Mouse (Mus musculus) CH12.LX (cell line): ENCODE measurements around the gene Mpp2. TPM values are rescaled to one million over a fixed set of nuclear protein-coding genes. Genes with fewer than 3 reads are reported as not detected.

Source experiments
- DNase-seq: peaks from one replicate; pipeline ENCODE4 v3.0.0-alpha.2; 2013; ENCODE audit errors: extremely low read depth
- H3K27ac ChIP-seq: 2 replicates; pipeline ENCODE4 v1.5.1; 2012; ENCODE audit warnings: low read depth, mild to moderate bottlenecking, control low read depth, moderate library complexity; ENCODE audit not compliant: insufficient read depth
- H3K27me3 ChIP-seq: replicated peaks from 2 replicates; pipeline ENCODE3; 2012; ENCODE audit warnings: inconsistent platforms
- H3K36me3 ChIP-seq, 2 experiments: replicated peaks in 1 of 2; 2 replicates each; pipeline versions ENCODE3 to v1.6.1; 2012; ENCODE audit warnings: inconsistent platforms in 1 of 2, low read length in 1 of 2, mild to moderate bottlenecking in 1 of 2, mixed read lengths in 1 of 2, moderate library complexity in 1 of 2; ENCODE audit not compliant: control insufficient read depth in 1 of 2, insufficient read depth in 1 of 2
- H3K4me1 ChIP-seq, 2 experiments: 2 replicates each; pipeline ENCODE4 v1.6.1; 2012; ENCODE audit warnings: inconsistent platforms in 1 of 2, moderate library complexity in 1 of 2; ENCODE audit not compliant: insufficient read depth in 2 of 2, control insufficient read depth in 1 of 2
- H3K4me2 ChIP-seq: 2 replicates; pipeline ENCODE4 v1.6.1; 2012; ENCODE audit warnings: low read depth, mild to moderate bottlenecking, control low read depth; ENCODE audit not compliant: poor library complexity, insufficient read depth, severe bottlenecking
- H3K4me3 ChIP-seq, 3 experiments: fragments of 150-350 bp in 1 of 3; sonication (generic) in 1 of 3; replicated peaks in 1 of 3; 2 replicates each; pipeline versions ENCODE3 to v1.5.1; 2011 to 2012; ENCODE audit warnings: low read depth in 2 of 3, low read length in 2 of 3, mild to moderate bottlenecking in 2 of 3, moderate library complexity in 2 of 3, control low read depth in 1 of 3, improper control_type of control experiment in 1 of 3, inconsistent platforms in 1 of 3, mixed read lengths in 1 of 3; ENCODE audit not compliant: poor library complexity in 1 of 3
- H3K79me2 ChIP-seq: replicated peaks from 2 replicates; pipeline ENCODE4 v1.6.1; 2012; ENCODE audit warnings: mild to moderate bottlenecking, moderate library complexity; ENCODE audit not compliant: control insufficient read depth, poor library complexity, insufficient read depth, severe bottlenecking; ENCODE audit errors: extremely low read depth
- H3K9ac ChIP-seq: 2 replicates; pipeline ENCODE4 v1.6.1; 2012; ENCODE audit warnings: low read depth, mild to moderate bottlenecking, control low read depth, moderate library complexity; ENCODE audit not compliant: insufficient read depth
- H3K9me3 ChIP-seq: replicated peaks from 2 replicates; pipeline ENCODE3; 2012; ENCODE audit warnings: low read length, inconsistent platforms, mixed read lengths
- BHLHE40 ChIP-seq: IDR thresholded peaks from 2 replicates; pipeline ENCODE4 v1.6.1; 2011; ENCODE audit warnings: mild to moderate bottlenecking, low read depth, low read length, improper control_type of control experiment
- CHD1 ChIP-seq: IDR thresholded peaks from 2 replicates; pipeline ENCODE4 v1.6.1; 2012; ENCODE audit warnings: low read depth, low read length, improper control_type of control experiment, inconsistent platforms
- CHD2 ChIP-seq: IDR thresholded peaks from 2 replicates; pipeline ENCODE4 v1.6.1; 2011; ENCODE audit warnings: low read length, improper control_type of control experiment
- CTCF ChIP-seq, 2 experiments: IDR thresholded peaks in 1 of 2; conservative IDR thresholded peaks in 1 of 2; 2 replicates each; pipeline ENCODE4 v1.5.1; 2011 to 2012; ENCODE audit warnings: low read depth in 2 of 2, low read length in 2 of 2, improper control_type of control experiment in 1 of 2, inconsistent platforms in 1 of 2, mild to moderate bottlenecking in 1 of 2, moderate library complexity in 1 of 2
- E2F4 ChIP-seq: IDR thresholded peaks from 2 replicates; pipeline ENCODE4 v1.6.1; 2011; ENCODE audit warnings: low read depth, low read length, improper control_type of control experiment; ENCODE audit not compliant: insufficient replicate concordance
- ELF1 ChIP-seq: IDR thresholded peaks from 2 replicates; pipeline ENCODE4 v1.6.1; 2014; ENCODE audit warnings: low read depth, mild to moderate bottlenecking, inconsistent platforms, low read length, improper control_type of control experiment
- EP300 ChIP-seq: IDR thresholded peaks from 2 replicates; pipeline ENCODE4 v1.6.1; 2011; ENCODE audit warnings: low read length, improper control_type of control experiment
- ETS1 ChIP-seq: conservative IDR thresholded peaks from 2 replicates; pipeline ENCODE4 v1.6.1; 2012; ENCODE audit warnings: low read depth, mild to moderate bottlenecking, inconsistent platforms, low read length, improper control_type of control experiment, moderate library complexity
- GABPA ChIP-seq: IDR thresholded peaks from 2 replicates; pipeline ENCODE4 v1.6.1; 2012; ENCODE audit warnings: low read depth, low read length, improper control_type of control experiment, inconsistent platforms; ENCODE audit not compliant: insufficient replicate concordance
- HCFC1 ChIP-seq: IDR thresholded peaks from 2 replicates; pipeline ENCODE4 v1.6.1; 2012; ENCODE audit warnings: low read depth, mild to moderate bottlenecking, inconsistent platforms, low read length, improper control_type of control experiment
- IRF4 ChIP-seq: IDR thresholded peaks from 2 replicates; pipeline ENCODE4 v1.6.1; 2014; ENCODE audit warnings: low read depth, mild to moderate bottlenecking, inconsistent platforms, low read length, improper control_type of control experiment
- JUN ChIP-seq: IDR thresholded peaks from 2 replicates; pipeline ENCODE4 v1.6.1; 2011; ENCODE audit warnings: low read depth, mild to moderate bottlenecking, low read length, improper control_type of control experiment, moderate library complexity; ENCODE audit not compliant: insufficient read depth
- JUND ChIP-seq: conservative IDR thresholded peaks from 2 replicates; pipeline ENCODE4 v1.6.1; 2011; ENCODE audit warnings: low read depth, low read length, improper control_type of control experiment
- KAT2A ChIP-seq: IDR thresholded peaks from 2 replicates; pipeline ENCODE4 v1.6.1; 2012; ENCODE audit warnings: low read length, improper control_type of control experiment, inconsistent platforms; ENCODE audit not compliant: insufficient replicate concordance
- MAFK ChIP-seq: IDR thresholded peaks from 2 replicates; pipeline ENCODE4 v1.6.1; 2011; ENCODE audit warnings: low read length, improper control_type of control experiment; ENCODE audit not compliant: insufficient replicate concordance
- MAX ChIP-seq: IDR thresholded peaks from 2 replicates; pipeline ENCODE4 v1.6.1; 2011; ENCODE audit warnings: low read length, improper control_type of control experiment
- MAZ ChIP-seq: IDR thresholded peaks from 2 replicates; pipeline ENCODE4 v1.6.1; 2012; ENCODE audit warnings: low read depth, mild to moderate bottlenecking, inconsistent platforms, low read length, improper control_type of control experiment, moderate library complexity
- MEF2A ChIP-seq: IDR thresholded peaks from 2 replicates; pipeline ENCODE4 v1.6.1; 2014; ENCODE audit warnings: low read depth, mild to moderate bottlenecking, inconsistent platforms, low read length, improper control_type of control experiment, borderline replicate concordance
- MXI1 ChIP-seq: IDR thresholded peaks from 2 replicates; pipeline ENCODE4 v1.6.1; 2011; ENCODE audit warnings: mild to moderate bottlenecking, low read depth, low read length, improper control_type of control experiment
- MYC ChIP-seq: IDR thresholded peaks from 2 replicates; pipeline ENCODE4 v1.6.1; 2011; ENCODE audit warnings: low read depth, mild to moderate bottlenecking, improper control_type of control experiment, low read length
- NELFE ChIP-seq: IDR thresholded peaks from 2 replicates; pipeline ENCODE4 v1.6.1; 2011; ENCODE audit warnings: low read depth, low read length, improper control_type of control experiment
- PAX5 ChIP-seq: IDR thresholded peaks from 2 replicates; pipeline ENCODE4 v1.6.1; 2012; ENCODE audit warnings: low read length, inconsistent platforms, mixed read lengths
- POLR2A ChIP-seq: IDR thresholded peaks from 2 replicates; pipeline ENCODE4 v1.6.1; 2011; ENCODE audit warnings: low read depth, mild to moderate bottlenecking, improper control_type of control experiment, low read length
- POLR2AphosphoS2 ChIP-seq: IDR thresholded peaks from 2 replicates; pipeline ENCODE4 v1.6.1; 2011; ENCODE audit warnings: low read depth, low read length, improper control_type of control experiment
- RAD21 ChIP-seq: IDR thresholded peaks from 2 replicates; pipeline ENCODE4 v1.6.1; 2011; ENCODE audit warnings: low read depth, mild to moderate bottlenecking, low read length, improper control_type of control experiment, moderate library complexity
- RCOR1 ChIP-seq: conservative IDR thresholded peaks from 2 replicates; pipeline ENCODE4 v1.6.1; 2012; ENCODE audit warnings: low read depth, mild to moderate bottlenecking, inconsistent platforms, low read length, improper control_type of control experiment
- SIN3A ChIP-seq: IDR thresholded peaks from 2 replicates; pipeline ENCODE4 v1.6.1; 2012; ENCODE audit warnings: low read length, improper control_type of control experiment, inconsistent platforms
- SMC3 ChIP-seq: IDR thresholded peaks from 2 replicates; pipeline ENCODE4 v1.6.1; 2011; ENCODE audit warnings: low read depth, low read length, improper control_type of control experiment
- TBP ChIP-seq: conservative IDR thresholded peaks from 2 replicates; pipeline ENCODE4 v1.6.1; 2011; ENCODE audit warnings: low read depth, low read length, improper control_type of control experiment
- TCF12 ChIP-seq: IDR thresholded peaks from 2 replicates; pipeline ENCODE4 v1.6.1; 2014; ENCODE audit warnings: low read depth, mild to moderate bottlenecking, inconsistent platforms, low read length, improper control_type of control experiment
- UBTF ChIP-seq: IDR thresholded peaks from 2 replicates; pipeline ENCODE4 v1.6.1; 2012; ENCODE audit warnings: low read depth, mild to moderate bottlenecking, inconsistent platforms, low read length, improper control_type of control experiment, moderate library complexity
- USF1 ChIP-seq: IDR thresholded peaks from 2 replicates; pipeline ENCODE4 v1.6.1; 2014; ENCODE audit warnings: low read depth, mild to moderate bottlenecking, inconsistent platforms, low read length, improper control_type of control experiment
- USF2 ChIP-seq: conservative IDR thresholded peaks from 2 replicates; pipeline ENCODE4 v1.6.1; 2011; ENCODE audit warnings: low read depth, low read length, improper control_type of control experiment
- ZC3H11A ChIP-seq: IDR thresholded peaks from 2 replicates; pipeline ENCODE4 v1.6.1; 2012; ENCODE audit warnings: low read depth, mild to moderate bottlenecking, inconsistent platforms, low read length, improper control_type of control experiment
- ZKSCAN1 ChIP-seq: IDR thresholded peaks from 2 replicates; pipeline ENCODE4 v1.6.1; 2012; ENCODE audit warnings: low read depth, inconsistent platforms, low read length, improper control_type of control experiment, borderline replicate concordance
- ZMIZ1 ChIP-seq: IDR thresholded peaks from 2 replicates; pipeline ENCODE4 v1.6.1; 2012; ENCODE audit warnings: low read depth, mild to moderate bottlenecking, inconsistent platforms, low read length, improper control_type of control experiment
- ZNF384 ChIP-seq: IDR thresholded peaks from 2 replicates; pipeline ENCODE4 v1.6.1; 2012; ENCODE audit warnings: low read depth, low read length, improper control_type of control experiment, inconsistent platforms
- dilution Hi-C: fragments of 300-500 bp; cut with MboI; formaldehyde crosslinking; loops from 2 replicates; pipeline ENCODE4 v1.14.3; 2020; ENCODE audit warnings: low sequenced_read_pairs; ENCODE audit not compliant: extremely low pct_unique_long_range_greater_than_20kb, extremely low pct_ligation_motif_present
- in situ Hi-C: fragments of 300-500 bp; cut with MboI; formaldehyde crosslinking; loops from 3 replicates; pipeline ENCODE4 v1.14.3; 2019; ENCODE audit warnings: low sequenced_read_pairs, low pct_ligation_motif_present, low pct_unique_long_range_greater_than_20kb, mixed read lengths
- polyA plus RNA-seq: library from polyadenylated mRNA; unstranded; fragments of >175 nt; gene quantifications from 2 replicates; pipeline ENCODE4 v1.2.1, GENCODE M21; 2012; ENCODE audit warnings: low read depth; ENCODE audit not compliant: insufficient read length
- total RNA-seq, 2 experiments: library from RNA; depleted of rRNA; stranded (reverse); fragments of 300-350 nt in 1 of 2; fragments of >200 nt in 1 of 2; gene quantifications; 2 replicates each; pipeline ENCODE4 v1.2.3; 2012 to 2014

Mpp2 gene
- 1.4 and 3.1 TPM in 2 replicates for total RNA-seq (2012; rRNA removed)
- 0.35 and 0.46 TPM in 2 replicates for total RNA-seq (2014; rRNA removed)
- 0.76 and 0.83 TPM in 2 replicates for polyA plus RNA-seq

DNA sequence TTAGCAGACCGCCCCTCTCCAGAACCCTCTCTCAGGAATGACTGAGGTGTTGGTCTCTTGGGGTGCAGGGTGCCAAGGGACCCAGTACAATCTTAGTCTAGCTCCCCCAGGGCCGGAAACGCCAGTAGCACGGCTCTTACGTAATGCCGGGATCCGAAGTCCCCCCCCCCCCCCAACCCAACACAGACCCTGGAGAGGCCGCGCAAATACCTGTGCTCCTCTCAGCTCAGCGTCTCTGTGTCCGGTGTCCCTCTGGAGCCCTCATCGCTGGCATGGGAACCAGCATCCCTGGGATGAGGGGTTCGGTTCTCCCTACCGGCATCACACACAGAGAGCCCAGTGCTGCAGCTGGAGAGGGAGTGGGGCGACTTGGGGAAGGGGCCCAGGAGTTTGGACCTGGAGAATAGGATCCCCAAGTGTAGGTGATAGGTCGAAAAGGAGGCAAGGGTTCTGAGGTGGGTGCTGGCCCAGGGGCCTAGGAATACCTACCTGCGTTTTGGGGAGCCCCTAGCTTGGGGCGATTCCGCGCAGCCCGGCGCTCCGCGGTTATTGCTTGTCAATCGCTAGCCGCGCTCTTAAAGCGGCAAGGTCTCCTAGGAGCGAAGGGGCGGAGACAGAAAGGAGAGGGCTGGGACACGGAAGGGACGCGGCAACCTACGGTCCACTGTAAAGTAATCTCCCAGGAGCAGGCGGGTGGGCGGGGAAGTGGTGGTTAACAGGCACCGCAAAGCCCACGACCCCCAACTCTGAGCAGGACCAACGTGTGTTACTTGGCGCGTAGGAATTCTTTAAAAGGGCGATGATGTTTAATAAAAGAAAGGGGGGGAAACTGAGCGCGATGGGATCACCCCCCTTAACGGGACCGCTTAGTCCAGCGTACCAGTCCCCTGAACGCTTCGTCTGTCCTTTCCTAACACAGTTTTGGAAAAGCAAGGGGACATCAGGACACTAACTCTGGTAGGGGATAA is at the start of gene Mpp2:
Mpp2 (minus strand) TSS at position 585 of the 968 bp plus-strand sequence.
- in situ Hi-C loops (no loop called here), dilution Hi-C loops (no loop called here)
- H3K4me1 ChIP-seq, result peaks cover 3 to 31% of the 10 kb centered on the region in 2 experiments; a peak in 3 of 4 replicates
- peak within 1 kb of the TSS; percentile 30 for H3K9ac ChIP-seq
- no peaks in the 10 kb centered on the region for H3K79me2 ChIP-seq
- H3K36me3 ChIP-seq, result no peaks in the 10 kb centered on the region
- H3K27ac ChIP-seq, result no peak within 1 kb of the TSS
- peak within 1 kb of the TSS; percentile 98 for H3K4me2 ChIP-seq
- H3K9me3 ChIP-seq, result peaks cover 13% of the 10 kb centered on the region
- H3K4me3 ChIP-seq, result peak within 1 kb of the TSS; percentile 36 to 69 (median 63)
- DNase-seq, result peak; percentile 67
- H3K27me3 ChIP-seq, result peaks cover 85% of the 10 kb centered on the region
- TF ChIP-seq ZC3H11A (no peak), GABPA (no peak), SIN3A (peak; percentile 91), POLR2A (peak; percentile 47), MEF2A (no peak), MAFK (no peak), PAX5 (no peak), ZMIZ1 (no peak), TBP (0 out of 2 replicates have a peak, but pooled peaks have one; percentile 14), JUND (no peak), TCF12 (0 out of 2 replicates have a peak, but pooled peaks have one; percentile 17), ETS1 (peak; percentile 34; the same call in 1 of the 2 replicates), JUN (no peak), MYC (no peak), RAD21 (no peak), USF2 (no peak), IRF4 (no peak; the same call in 1 of the 2 replicates), UBTF (no peak), MAX (no peak), SMC3 (no peak), ZKSCAN1 (no peak), EP300 (no peak), CHD2 (no peak), ZNF384 (no peak), ELF1 (peak; percentile 73), USF1 (no peak), KAT2A (no peak), MAZ (0 out of 2 replicates have a peak, but pooled peaks have one; percentile 58), MXI1 (0 out of 2 replicates have a peak, but pooled peaks have one; percentile 19), BHLHE40 (no peak), HCFC1 (no peak; the same call in none of the 2 replicates), POLR2AphosphoS2 (no peak), NELFE (0 out of 2 replicates have a peak, but pooled peaks have one; percentile 23), RCOR1 (0 out of 2 replicates have a peak, but pooled peaks have one; percentile 56), CHD1 (peak; percentile 65; the same call in 1 of the 2 replicates), CTCF (conservative IDR thresholded peaks at IDR 0.05 in 1 of 2, IDR thresholded peaks at IDR 0.05 in 1 of 2; ENCODE audit: low read depth in 2 of 2, low read length in 2 of 2) (no peak), E2F4 (no peak)
